Mouse (Mus musculus) lung, postnatal 0 days (tissue): Measurements from ENCODE around the gene Rhbdd1. TPM values are rescaled to one million over a fixed set of nuclear protein-coding genes. Genes with fewer than 3 reads are reported as not detected.

Source experiments
- ATAC-seq: fragments of 200-750 bp; cut with Nextera tagmentation; 2 replicates; pipeline ENCODE4 v1.8.0; 2017; ENCODE audit warnings: moderate library complexity
- DNase-seq: peaks from one replicate; pipeline ENCODE4 v3.0.0-alpha.2; 2016; ENCODE audit warnings: low spot score
- H3K27ac ChIP-seq: fragments of 300-500 bp; sonication (generic); 2 replicates; pipeline ENCODE4 v1.5.1; 2014; ENCODE audit warnings: antibody characterized with exemption, mild to moderate bottlenecking, low read length, mixed read lengths
- H3K27me3 ChIP-seq: fragments of 300-500 bp; sonication (generic); replicated peaks from 2 replicates; pipeline ENCODE4 v1.6.1; 2014; ENCODE audit warnings: low read length, mixed read lengths; ENCODE audit not compliant: insufficient read depth
- H3K36me3 ChIP-seq: fragments of 300-500 bp; sonication (generic); 2 replicates; pipeline ENCODE4 v1.6.1; 2014; ENCODE audit warnings: low read length, mixed read lengths; ENCODE audit not compliant: insufficient read depth
- H3K4me1 ChIP-seq: fragments of 300-500 bp; sonication (generic); 2 replicates; pipeline ENCODE4 v1.6.1; 2014; ENCODE audit warnings: antibody characterized with exemption, low read depth, low read length, mixed read lengths; ENCODE audit not compliant: insufficient read depth
- H3K4me2 ChIP-seq: fragments of 300-500 bp; sonication (generic); replicated peaks from 2 replicates; pipeline ENCODE4 v1.6.1; 2014; ENCODE audit warnings: low read depth, mild to moderate bottlenecking, low read length, moderate library complexity, mixed read lengths
- H3K4me3 ChIP-seq: fragments of 300-500 bp; sonication (generic); 2 replicates; pipeline ENCODE4 v1.5.1; 2014; ENCODE audit warnings: low read depth, low read length
- H3K9ac ChIP-seq: fragments of 300-500 bp; sonication (generic); replicated peaks from 2 replicates; pipeline ENCODE4 v1.6.1; 2014; ENCODE audit warnings: low read depth, mild to moderate bottlenecking
- H3K9me3 ChIP-seq: fragments of 300-500 bp; sonication (generic); 2 replicates; pipeline ENCODE4 v1.6.1; 2016; ENCODE audit warnings: low read length, mixed read lengths
- CTCF ChIP-seq: IDR thresholded peaks from 2 replicates; pipeline ENCODE4 v1.5.1; 2016; ENCODE audit warnings: antibody characterized with exemption, mild to moderate bottlenecking
- EP300 ChIP-seq: IDR thresholded peaks from 2 replicates; pipeline ENCODE4 v1.6.1; 2016; ENCODE audit warnings: antibody characterized with exemption, mild to moderate bottlenecking, control low read depth
- WGBS: fragments of 180-500 bp; shearing (Covaris S2); extraction: QIAGEN DNeasy Blood & Tissue Kit; methylation state at CpG from one replicate; pipeline ENCODE4 v1.1.7; 2014; 5-methylcytosine and 5-hydroxymethylcytosine counted together
- polyA plus RNA-seq: library from polyadenylated mRNA; unstranded; fragments of >200 nt; fragmentation: Nextera tagmentation; extraction: Ambion mirVana; gene quantifications from 2 replicates; pipeline ENCODE4 v1.2.1, GENCODE M21; 2015

Rhbdd1 gene
- polyA plus RNA-seq, 1 experiment from 2014 or later = 7.8 TPM

DNA sequence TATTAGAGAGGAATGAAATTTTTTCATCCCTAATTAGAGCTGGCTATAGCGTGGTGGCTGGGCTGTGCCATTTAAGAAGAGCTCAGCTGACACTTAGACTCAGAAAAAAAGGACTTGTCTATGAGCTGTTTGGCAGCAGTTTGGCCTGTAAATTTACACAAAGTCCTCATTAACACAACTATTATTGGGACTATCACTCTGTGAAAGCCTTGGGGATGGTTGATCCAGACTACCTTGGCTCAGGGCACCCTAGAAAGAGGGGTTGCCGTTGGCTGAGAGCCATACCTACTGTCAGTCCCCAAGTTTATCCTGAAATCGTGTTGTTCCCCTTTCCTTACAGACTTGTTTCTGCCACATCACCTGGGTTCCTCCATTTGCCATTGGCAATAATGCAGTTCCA is 91.5 kb downstream of the Rhbdd1 start:
- Histone ChIP-seq H3K9ac (no peak overlapping the region), H3K4me3 (no peak overlapping the region), H3K27ac (no peak overlapping the region), H3K27me3 (no peaks in the 10 kb centered on the region), H3K9me3 (no peaks in the 10 kb centered on the region), H3K36me3 (no peaks in the 10 kb centered on the region), H3K4me2 (no peak overlapping the region), H3K4me1 (no peaks in the 10 kb centered on the region)
- ATAC-seq (no peak), DNase-seq (no peak)
- TF ChIP-seq CTCF = no peak
- no peak for TF ChIP-seq EP300
- WGBS = 79% methylated on average over 3 of the region's 3 CpGs

DNA sequence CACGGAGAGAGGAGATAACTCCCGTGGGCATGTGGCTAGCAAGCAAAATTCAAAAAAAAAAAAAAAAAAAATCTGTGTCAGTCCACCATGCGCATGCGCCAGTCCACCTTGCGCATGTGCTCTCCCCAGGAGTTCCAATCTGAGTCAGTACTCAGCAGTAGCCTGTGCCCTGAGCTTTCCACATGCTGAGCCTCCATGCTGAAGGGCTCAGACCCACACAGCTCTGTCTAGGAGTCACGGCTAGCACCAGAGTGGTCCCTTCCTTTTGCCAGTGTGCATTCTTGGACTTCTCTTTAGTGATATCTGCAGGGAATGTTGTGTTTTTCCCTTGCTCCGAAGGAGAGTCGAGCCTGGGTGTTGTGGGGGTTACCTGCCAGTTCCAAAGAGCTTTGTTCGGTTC is 93.0 kb downstream of the Rhbdd1 start:
- Histone ChIP-seq H3K4me1 (no peaks in the 10 kb centered on the region), H3K9me3 (no peaks in the 10 kb centered on the region), H3K27me3 (no peaks in the 10 kb centered on the region), H3K4me3 (no peak overlapping the region), H3K9ac (no peak overlapping the region), H3K36me3 (no peaks in the 10 kb centered on the region), H3K27ac (no peak overlapping the region), H3K4me2 (no peak overlapping the region)
- no peak for TF ChIP-seq EP300
- TF ChIP-seq CTCF = no peak
- DNase-seq (no peak), ATAC-seq (no peak)
- WGBS = 88% methylated on average over 9 of the region's 9 CpGs

- ATAC-seq = no peak
- no peaks in the 10 kb centered on the region for H3K27me3 ChIP-seq
- no peak for DNase-seq
- H3K27ac ChIP-seq = no peak overlapping the region
- 76% methylated on average over 3 of the region's 3 CpGs for WGBS
- no peaks in the 10 kb centered on the region for H3K4me1 ChIP-seq
- H3K9ac ChIP-seq = no peak overlapping the region
- H3K9me3 ChIP-seq = no peaks in the 10 kb centered on the region
- no peaks in the 10 kb centered on the region for H3K36me3 ChIP-seq
- H3K4me2 ChIP-seq = no peak overlapping the region
- no peak for TF ChIP-seq EP300
- TF ChIP-seq CTCF = no peak
- no peak overlapping the region for H3K4me3 ChIP-seq
Measured at GRCm38 (mm10) chr1:82410548-82410947, 94.3 kb downstream of the Rhbdd1 start.

GRCm38 (mm10) chr1:82411521-82411920 is 95.3 kb downstream of the Rhbdd1 start:
- no peak overlapping the region for H3K27ac ChIP-seq
- H3K4me2 ChIP-seq = no peak overlapping the region
- no peaks in the 10 kb centered on the region for H3K27me3 ChIP-seq
- DNase-seq (no peak), ATAC-seq (peak; percentile 30; the same call in 1 of the 2 replicates)
- no peak for TF ChIP-seq CTCF
- no peak for TF ChIP-seq EP300
- H3K9ac ChIP-seq = no peak overlapping the region
- no peaks in the 10 kb centered on the region for H3K9me3 ChIP-seq
- H3K36me3 ChIP-seq = no peaks in the 10 kb centered on the region
- no peaks in the 10 kb centered on the region for H3K4me1 ChIP-seq
- H3K4me3 ChIP-seq = no peak overlapping the region
- WGBS = 62% methylated on average over 5 of the region's 5 CpGs

GRCm38 (mm10) chr1:82412085-82412484 is 95.8 kb downstream of the Rhbdd1 start:
- ATAC-seq = no peak
- no peak overlapping the region for H3K4me2 ChIP-seq
- TF ChIP-seq EP300 = no peak
- no peak for TF ChIP-seq CTCF
- H3K9ac ChIP-seq = no peak overlapping the region
- H3K36me3 ChIP-seq = no peaks in the 10 kb centered on the region
- H3K27me3 ChIP-seq = no peaks in the 10 kb centered on the region
- no peaks in the 10 kb centered on the region for H3K4me1 ChIP-seq
- DNase-seq = no peak
- H3K27ac ChIP-seq = no peak overlapping the region
- no peaks in the 10 kb centered on the region for H3K9me3 ChIP-seq
- no peak overlapping the region for H3K4me3 ChIP-seq
- WGBS = 31% methylated on average over 4 of the region's 4 CpGs

- 68% methylated on average over 3 of the region's 3 CpGs for WGBS
- H3K4me3 ChIP-seq = no peak overlapping the region
- H3K36me3 ChIP-seq = no peaks in the 10 kb centered on the region
- no peak overlapping the region for H3K27ac ChIP-seq
- no peak for DNase-seq
- H3K4me1 ChIP-seq = no peaks in the 10 kb centered on the region
- H3K9me3 ChIP-seq = no peaks in the 10 kb centered on the region
- H3K9ac ChIP-seq = no peak overlapping the region
- TF ChIP-seq EP300 (no peak), CTCF (no peak)
- H3K27me3 ChIP-seq = no peaks in the 10 kb centered on the region
- no peak overlapping the region for H3K4me2 ChIP-seq
- ATAC-seq = no peak
Measured at GRCm38 (mm10) chr1:82414434-82415045, 98.3 kb downstream of the Rhbdd1 start.

GRCm38 (mm10) chr1:82415641-82416040 is 99.4 kb downstream of the Rhbdd1 start:
- H3K27me3 ChIP-seq = no peaks in the 10 kb centered on the region
- TF ChIP-seq EP300 (no peak), CTCF (no peak)
- H3K9me3 ChIP-seq = no peaks in the 10 kb centered on the region
- H3K4me1 ChIP-seq = no peaks in the 10 kb centered on the region
- no peaks in the 10 kb centered on the region for H3K36me3 ChIP-seq
- no peak overlapping the region for H3K9ac ChIP-seq
- H3K27ac ChIP-seq = no peak overlapping the region
- 61% methylated on average over 4 of the region's 4 CpGs for WGBS
- ATAC-seq = no peak
- no peak overlapping the region for H3K4me3 ChIP-seq
- no peak for DNase-seq
- H3K4me2 ChIP-seq = no peak overlapping the region
